Mouse (Mus musculus) bone marrow, adult 2 months (tissue): ENCODE data around the gene Ptpn6.

Experiments
- CTCF ChIP-seq: fragments of 200-500 bp; IDR thresholded peaks from 2 replicates; pipeline ENCODE4 v1.5.1; 2011; ENCODE audit warnings: low read length, control low read depth; ENCODE audit not compliant: control insufficient read depth, insufficient read depth
- POLR2A ChIP-seq: fragments of 200-500 bp; IDR thresholded peaks from 2 replicates; pipeline ENCODE4 v1.6.1; 2011; ENCODE audit warnings: low read depth, mild to moderate bottlenecking, control low read depth, low read length, borderline replicate concordance; ENCODE audit not compliant: control insufficient read depth

DNA sequence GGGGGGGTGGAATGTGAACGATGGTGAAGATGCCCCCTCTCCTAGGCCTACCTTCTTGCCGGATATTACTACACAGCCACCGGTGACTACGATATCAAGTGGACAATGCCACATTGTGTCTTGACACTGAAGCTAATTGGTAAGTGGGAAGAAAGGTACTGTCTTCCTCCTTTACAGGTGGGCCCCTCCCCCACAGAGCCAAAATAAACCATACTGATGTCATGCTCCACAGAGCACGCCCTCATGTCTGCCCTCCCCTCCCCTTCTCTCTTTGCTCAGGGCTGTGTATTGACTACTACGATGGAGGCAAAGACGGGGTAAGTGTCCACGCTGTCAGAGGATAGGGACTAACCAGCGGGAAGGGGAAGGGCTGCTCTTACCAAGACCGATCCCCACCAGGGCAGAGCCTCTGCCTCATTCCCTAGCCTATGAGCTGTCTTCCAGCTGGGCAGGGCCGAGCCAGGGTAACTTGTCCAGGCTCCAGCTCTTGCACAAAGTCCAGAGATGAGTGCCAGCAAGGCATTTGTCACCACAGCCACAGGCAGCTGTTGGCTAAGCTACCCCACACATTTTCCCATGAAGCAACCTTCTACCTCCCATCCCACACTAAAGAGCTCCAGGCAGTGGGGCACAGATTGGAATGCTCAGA is 38.4 kb downstream of the Ptpn6 start:
- no peak for TF ChIP-seq CTCF
- TF ChIP-seq POLR2A: no peak
